Mouse (Mus musculus) neural tube, embryonic 12.5 days (tissue): Measurements from ENCODE around the gene Crygs. TPM values are rescaled to one million over a fixed set of nuclear protein-coding genes. Genes with fewer than 3 reads are reported as not detected.

ENCODE experiments used
- ATAC-seq: fragments of 200-750 bp; cut with Nextera tagmentation; 2 replicates; pipeline ENCODE4 v1.8.0; 2017; ENCODE audit warnings: low read depth, mild to moderate bottlenecking, moderate TSS enrichment, moderate library complexity; ENCODE audit not compliant: low FRiP score
- H3K27ac ChIP-seq: fragments of 300-500 bp; sonication (generic); 2 replicates; pipeline ENCODE4 v1.5.1; 2016
- H3K27me3 ChIP-seq: fragments of 300-500 bp; sonication (generic); replicated peaks from 2 replicates; pipeline ENCODE4 v1.6.1; 2016; ENCODE audit warnings: mild to moderate bottlenecking
- H3K36me3 ChIP-seq: fragments of 300-500 bp; sonication (generic); 2 replicates; pipeline ENCODE4 v1.6.1; 2016; ENCODE audit warnings: mild to moderate bottlenecking
- H3K4me1 ChIP-seq: fragments of 300-500 bp; sonication (generic); 2 replicates; pipeline ENCODE4 v1.6.1; 2016
- H3K4me2 ChIP-seq: fragments of 300-500 bp; sonication (generic); replicated peaks from 2 replicates; pipeline ENCODE4 v1.6.1; 2016; ENCODE audit warnings: mild to moderate bottlenecking
- H3K4me3 ChIP-seq: fragments of 300-500 bp; sonication (generic); 2 replicates; pipeline ENCODE4 v1.5.1; 2016
- H3K9ac ChIP-seq: fragments of 300-500 bp; sonication (generic); 2 replicates; pipeline ENCODE4 v1.6.1; 2016; ENCODE audit warnings: mild to moderate bottlenecking
- H3K9me3 ChIP-seq: fragments of 300-500 bp; sonication (generic); 2 replicates; pipeline ENCODE4 v1.6.1; 2016; ENCODE audit warnings: mild to moderate bottlenecking
- WGBS: fragments of 180-500 bp; shearing (Covaris S2); methylation state at CpG from one replicate; pipeline ENCODE4 v1.1.7; 2016; 5-methylcytosine and 5-hydroxymethylcytosine counted together
- polyA plus RNA-seq: library from polyadenylated mRNA; unstranded; fragments of >200 nt; fragmentation: Nextera tagmentation; extraction: Ambion mirVana; gene quantifications from 2 replicates; pipeline ENCODE4 v1.2.1, GENCODE M21; 2016

The Crygs gene
- polyA plus RNA-seq, 1 experiment from 2014 or later: not detected

DNA sequence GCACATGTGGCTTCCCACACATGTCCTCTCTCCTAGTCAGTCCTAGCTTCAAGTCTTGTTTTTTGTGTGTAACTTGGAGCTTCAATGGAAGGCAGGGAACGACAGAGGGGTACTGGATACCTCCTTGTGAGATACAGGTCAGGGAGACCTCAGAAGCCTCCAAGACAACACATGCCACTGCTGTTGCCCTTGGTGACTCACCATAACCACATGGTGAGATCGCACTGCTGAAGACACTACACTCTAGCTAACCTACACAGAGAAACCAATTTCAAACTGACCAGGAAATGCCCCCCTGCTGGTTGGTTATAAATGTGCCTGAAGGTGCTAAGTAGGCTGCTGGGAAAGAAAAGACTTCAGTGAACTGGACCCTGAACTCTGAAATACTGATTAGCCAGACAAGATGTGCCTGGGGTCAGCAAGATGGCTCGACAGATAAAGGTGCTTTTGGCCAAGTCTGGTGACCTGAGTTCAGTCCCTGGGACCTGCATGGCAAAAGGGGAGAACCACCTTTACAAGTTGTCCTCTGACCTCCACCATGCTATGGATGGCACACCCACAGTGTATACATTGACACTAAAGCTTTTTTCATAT, 21.7 kb upstream of the Crygs start:
- H3K27me3 ChIP-seq: no peaks in the 10 kb centered on the region
- no peak overlapping the region for H3K27ac ChIP-seq
- WGBS: 89% methylated on average over 3 of the region's 3 CpGs
- no peaks in the 10 kb centered on the region for H3K9me3 ChIP-seq
- H3K36me3 ChIP-seq: peaks cover 27% of the 10 kb centered on the region
- ATAC-seq: no peak
- H3K4me3 ChIP-seq: no peak overlapping the region
- H3K4me1 ChIP-seq: no peaks in the 10 kb centered on the region
- no peak overlapping the region for H3K9ac ChIP-seq
- no peak overlapping the region for H3K4me2 ChIP-seq

DNA sequence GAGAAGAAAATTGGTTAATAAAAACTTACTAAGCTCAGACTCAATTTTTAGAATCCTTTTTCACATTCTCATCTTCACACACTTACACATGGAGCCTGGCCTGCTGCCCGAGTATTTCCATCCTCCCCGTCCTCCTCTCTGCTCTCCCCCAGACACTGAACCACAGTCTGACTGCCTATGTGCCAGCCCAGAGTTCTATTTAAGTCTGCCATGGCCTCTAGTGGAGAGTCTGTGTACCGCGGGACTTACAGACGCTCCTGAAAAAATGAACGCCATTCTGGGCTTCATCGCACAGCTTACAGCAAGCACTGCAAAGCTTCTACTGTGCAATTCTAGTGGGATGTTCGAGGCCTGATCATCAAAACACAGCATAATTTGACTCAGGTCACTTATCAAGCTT, 9.4 kb upstream of the Crygs start:
- Histone ChIP-seq H3K9ac (no peak overlapping the region), H3K27ac (no peak overlapping the region), H3K36me3 (peaks cover 14% of the 10 kb centered on the region), H3K27me3 (no peaks in the 10 kb centered on the region), H3K4me3 (no peak overlapping the region), H3K9me3 (no peaks in the 10 kb centered on the region), H3K4me1 (no peaks in the 10 kb centered on the region), H3K4me2 (no peak overlapping the region)
- WGBS: 58% methylated on average over 8 of the region's 8 CpGs
- no peak for ATAC-seq

DNA sequence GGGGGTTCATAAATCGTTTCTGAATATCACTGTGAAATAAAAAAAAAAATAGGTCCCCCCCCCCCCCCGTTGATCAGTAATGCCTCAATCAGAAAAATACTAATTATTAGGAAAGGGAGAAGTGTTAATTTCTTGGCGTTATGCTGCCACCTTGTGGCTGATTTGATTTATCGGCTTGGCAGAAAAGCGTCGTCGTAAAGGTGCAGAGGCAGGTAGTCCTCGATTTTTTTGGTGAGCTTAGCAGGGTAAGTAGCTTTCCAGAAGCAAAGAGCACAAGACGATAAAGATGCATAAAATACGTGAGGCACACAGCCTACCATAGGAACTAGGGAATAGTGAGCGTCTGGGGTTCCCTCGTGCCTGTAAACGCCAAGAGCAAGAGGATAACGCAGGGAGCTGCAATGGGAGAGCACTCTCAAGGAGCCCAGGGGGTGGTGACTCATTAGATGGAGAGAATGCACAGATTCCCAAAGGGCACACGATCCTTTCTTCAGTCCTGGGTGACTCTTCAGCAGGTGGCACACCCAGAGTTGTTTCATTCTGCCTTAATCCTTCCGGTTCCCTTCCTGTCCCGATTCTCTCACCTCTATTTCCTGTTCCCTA, 3.8 kb downstream of the Crygs start:
- H3K4me2 ChIP-seq: peak overlapping the region; percentile 38; the same call in 1 of the 2 replicates
- H3K4me3 ChIP-seq: no peak overlapping the region
- ATAC-seq: no peak
- peaks cover 47% of the 10 kb centered on the region for H3K27me3 ChIP-seq
- no peaks in the 10 kb centered on the region for H3K36me3 ChIP-seq
- WGBS: 17% methylated on average over 17 of the region's 17 CpGs
- no peaks in the 10 kb centered on the region for H3K9me3 ChIP-seq
- H3K27ac ChIP-seq: no peak overlapping the region
- H3K4me1 ChIP-seq: no peaks in the 10 kb centered on the region
- H3K9ac ChIP-seq: no peak overlapping the region

DNA sequence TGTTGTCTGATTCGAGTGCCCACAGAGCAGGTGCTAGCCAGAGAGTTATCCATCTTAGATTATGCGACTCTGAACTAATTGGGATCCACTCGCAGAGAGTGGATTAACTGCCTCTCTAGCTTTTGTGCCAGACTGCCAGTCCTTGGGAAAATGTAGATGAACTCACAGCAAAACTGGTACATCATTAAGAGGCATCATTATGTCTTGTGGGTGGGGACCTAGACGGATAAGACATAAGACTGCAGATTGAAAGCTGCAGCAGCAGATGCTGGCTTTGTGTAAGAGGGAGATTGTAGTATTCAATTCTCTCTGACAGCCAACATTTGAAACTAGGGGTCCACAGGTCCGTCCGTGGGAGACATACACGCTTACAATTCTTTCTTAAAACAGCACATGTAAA, 8.6 kb downstream of the Crygs start:
- peaks cover 10% of the 10 kb centered on the region for H3K4me1 ChIP-seq
- H3K4me2 ChIP-seq: no peak overlapping the region
- H3K36me3 ChIP-seq: no peaks in the 10 kb centered on the region
- no peaks in the 10 kb centered on the region for H3K9me3 ChIP-seq
- no peak overlapping the region for H3K27ac ChIP-seq
- H3K9ac ChIP-seq: no peak overlapping the region
- no peak for ATAC-seq
- WGBS: 79% methylated on average over 7 of the region's 7 CpGs
- H3K4me3 ChIP-seq: no peak overlapping the region
- H3K27me3 ChIP-seq: peaks cover 64% of the 10 kb centered on the region

DNA sequence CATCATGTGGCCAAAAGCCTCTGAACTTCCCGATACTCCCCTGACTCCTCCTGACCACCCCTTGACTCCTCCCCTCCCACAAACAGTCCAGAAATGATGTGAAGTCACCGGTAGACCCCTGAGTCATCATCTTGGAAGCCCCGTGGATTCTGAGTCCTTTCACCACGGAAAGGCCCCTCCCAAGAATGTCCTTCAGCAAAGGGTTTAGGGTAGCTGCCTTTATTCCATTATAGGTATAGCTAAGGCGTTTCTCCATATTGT, 10.6 kb downstream of the Crygs start:
- H3K27me3 ChIP-seq: peaks cover 73% of the 10 kb centered on the region
- no peak overlapping the region for H3K4me3 ChIP-seq
- no peaks in the 10 kb centered on the region for H3K36me3 ChIP-seq
- no peak overlapping the region for H3K4me2 ChIP-seq
- peaks cover 10% of the 10 kb centered on the region for H3K4me1 ChIP-seq
- peak; percentile 31; the same call in 1 of the 2 replicates for ATAC-seq
- H3K27ac ChIP-seq: no peak overlapping the region
- H3K9me3 ChIP-seq: no peaks in the 10 kb centered on the region
- WGBS: 16% methylated on average over 5 of the region's 5 CpGs
- no peak overlapping the region for H3K9ac ChIP-seq

DNA sequence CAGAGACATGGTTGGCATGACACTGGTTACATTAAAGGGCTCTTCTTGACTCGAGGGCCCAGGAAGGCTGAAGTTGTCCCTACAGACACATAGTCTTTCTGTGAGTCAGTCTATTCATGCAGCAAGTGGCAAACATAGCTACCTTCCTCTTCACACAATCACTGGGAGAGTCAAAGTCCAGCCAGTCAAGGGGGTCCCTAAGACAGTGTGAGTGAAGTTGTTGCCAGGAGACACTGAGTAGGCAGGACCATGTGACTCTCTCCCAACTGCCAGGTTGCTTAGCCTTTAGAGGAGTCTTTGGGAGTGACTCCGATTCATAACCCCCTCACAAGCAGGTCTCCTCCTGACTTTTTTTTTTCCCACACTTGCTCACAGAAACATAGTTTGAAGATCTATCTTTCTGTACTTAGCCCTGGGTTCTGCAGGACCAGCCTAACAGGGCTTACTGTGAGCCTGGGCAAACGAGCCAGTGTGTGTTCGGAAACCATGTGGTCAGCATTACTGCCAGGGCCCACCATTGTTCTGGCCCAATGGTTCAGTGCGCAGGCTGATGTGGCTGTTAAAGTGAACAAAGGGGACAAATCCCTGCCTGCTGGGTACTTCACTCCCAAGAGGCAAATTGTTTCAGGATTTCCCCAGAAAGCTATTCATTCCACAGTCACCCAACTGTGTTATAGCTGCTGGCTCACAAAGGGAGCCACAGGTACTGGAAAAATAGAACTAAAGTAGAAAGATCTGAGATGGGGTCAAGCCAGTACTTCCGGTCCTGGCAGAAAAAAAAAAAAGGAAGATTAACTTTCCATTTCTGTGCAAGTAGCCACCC, 11.1 kb downstream of the Crygs start:
- Histone ChIP-seq H3K4me3 (no peak overlapping the region), H3K4me2 (no peak overlapping the region), H3K4me1 (peaks cover 10% of the 10 kb centered on the region), H3K9me3 (no peaks in the 10 kb centered on the region), H3K36me3 (no peaks in the 10 kb centered on the region), H3K9ac (no peak overlapping the region), H3K27me3 (peaks cover 73% of the 10 kb centered on the region), H3K27ac (no peak overlapping the region)
- ATAC-seq: peak; percentile 86
- WGBS: 18% methylated on average over 6 of the region's 6 CpGs

DNA sequence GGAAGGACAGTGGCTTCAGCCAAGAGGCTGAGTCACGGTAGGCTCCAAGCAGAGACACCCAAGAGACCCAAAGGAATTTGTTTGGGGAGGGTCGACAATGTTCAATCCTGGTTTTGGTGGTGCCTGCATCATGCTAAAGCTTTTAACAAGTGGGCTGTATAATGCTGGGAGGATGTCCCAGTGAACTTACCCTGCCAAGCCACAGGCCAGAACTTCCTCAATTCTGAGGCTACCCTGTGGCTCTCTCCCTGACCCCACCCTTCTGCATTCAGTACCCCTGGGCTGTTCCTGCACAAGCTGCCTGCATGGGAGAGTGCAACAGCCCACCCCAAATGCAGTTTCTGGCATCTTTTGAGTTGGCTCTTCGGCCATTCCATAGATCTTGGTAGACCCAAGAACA, 12.9 kb downstream of the Crygs start:
- no peak overlapping the region for H3K4me2 ChIP-seq
- H3K36me3 ChIP-seq: no peaks in the 10 kb centered on the region
- no peak for ATAC-seq
- no peak overlapping the region for H3K4me3 ChIP-seq
- H3K9ac ChIP-seq: no peak overlapping the region
- peaks cover 10% of the 10 kb centered on the region for H3K4me1 ChIP-seq
- H3K27me3 ChIP-seq: peaks cover 73% of the 10 kb centered on the region
- 91% methylated on average over 3 of the region's 3 CpGs for WGBS
- H3K9me3 ChIP-seq: no peaks in the 10 kb centered on the region
- H3K27ac ChIP-seq: no peak overlapping the region

DNA sequence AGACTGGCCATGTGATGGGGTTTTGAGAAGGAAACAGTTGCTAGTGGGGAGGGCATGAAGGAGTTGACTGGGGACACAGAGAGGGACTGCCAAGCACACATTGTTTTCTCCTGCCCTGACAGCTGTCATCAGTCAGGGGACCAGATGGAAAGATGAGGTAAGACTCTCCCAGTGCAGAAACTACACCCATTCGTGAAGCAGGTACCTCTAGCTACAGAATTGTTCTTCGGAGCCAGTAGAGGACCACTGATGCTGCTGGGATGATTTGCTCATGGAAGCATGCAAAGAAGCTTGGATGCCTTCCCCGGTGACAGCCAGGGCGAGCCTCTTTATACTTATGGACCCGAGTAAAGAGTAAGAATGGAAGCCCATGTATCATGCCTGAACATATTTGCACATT, 13.9 kb downstream of the Crygs start:
- Histone ChIP-seq H3K4me3 (no peak overlapping the region), H3K27me3 (peaks cover 69% of the 10 kb centered on the region), H3K9ac (no peak overlapping the region), H3K27ac (no peak overlapping the region), H3K4me2 (no peak overlapping the region), H3K36me3 (no peaks in the 10 kb centered on the region), H3K4me1 (peaks cover 10% of the 10 kb centered on the region), H3K9me3 (no peaks in the 10 kb centered on the region)
- no peak for ATAC-seq
- 79% methylated on average over 5 of the region's 5 CpGs for whole genome bisulfite sequencing

DNA sequence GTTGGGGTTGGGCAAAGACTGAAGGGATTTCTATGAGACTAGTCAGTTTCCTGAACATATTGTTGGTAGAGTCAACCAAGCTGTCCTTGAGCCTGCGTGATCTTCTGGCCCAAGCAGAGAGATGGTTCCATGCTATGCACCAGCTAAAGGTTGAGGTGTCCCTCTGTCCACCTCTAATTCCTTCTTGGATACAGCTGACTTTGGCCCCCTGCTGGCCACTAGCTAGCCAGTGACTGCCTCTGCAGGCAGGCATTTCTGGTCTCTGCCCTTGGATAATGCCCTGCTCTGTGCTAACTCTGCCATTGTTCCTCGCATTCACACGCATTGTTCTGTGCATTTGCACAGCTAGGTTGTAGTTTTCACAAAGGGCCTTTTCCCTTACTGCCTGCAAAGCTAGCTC, 15.9 kb downstream of the Crygs start:
- H3K4me2 ChIP-seq: no peak overlapping the region
- H3K9ac ChIP-seq: no peak overlapping the region
- H3K27me3 ChIP-seq: peaks cover 72% of the 10 kb centered on the region
- no peak overlapping the region for H3K27ac ChIP-seq
- H3K4me3 ChIP-seq: no peak overlapping the region
- no peak for ATAC-seq
- H3K9me3 ChIP-seq: no peaks in the 10 kb centered on the region
- no peaks in the 10 kb centered on the region for H3K36me3 ChIP-seq
- peaks cover 7% of the 10 kb centered on the region for H3K4me1 ChIP-seq
- 62% methylated on average over 3 of the region's 3 CpGs for WGBS

DNA sequence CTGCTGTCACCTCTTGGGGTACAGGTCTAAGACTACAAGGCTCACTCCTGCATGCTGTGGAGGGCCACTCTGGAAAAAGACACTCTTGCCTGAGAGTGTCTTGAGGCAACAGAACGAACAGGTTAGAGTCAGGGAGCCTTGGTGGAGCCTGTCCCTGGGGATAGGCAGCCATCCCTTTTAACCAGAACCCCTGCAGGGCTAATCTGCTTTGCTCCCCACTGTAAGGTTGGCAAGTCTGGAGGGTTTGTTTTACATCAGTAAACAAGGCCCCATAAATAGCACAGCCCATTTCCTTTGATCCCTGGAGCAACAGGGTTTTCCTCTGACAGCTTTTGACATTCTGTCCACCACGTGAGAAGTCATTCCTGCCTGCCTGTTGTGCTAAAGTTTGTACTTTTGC, 20.1 kb downstream of the Crygs start:
- no peak overlapping the region for H3K4me3 ChIP-seq
- no peak overlapping the region for H3K4me2 ChIP-seq
- H3K27me3 ChIP-seq: peaks cover 49% of the 10 kb centered on the region
- H3K27ac ChIP-seq: no peak overlapping the region
- H3K4me1 ChIP-seq: no peaks in the 10 kb centered on the region
- no peak overlapping the region for H3K9ac ChIP-seq
- no peaks in the 10 kb centered on the region for H3K9me3 ChIP-seq
- no peaks in the 10 kb centered on the region for H3K36me3 ChIP-seq
- 7% methylated on average over 2 of the region's 2 CpGs for WGBS
- ATAC-seq: no peak

DNA sequence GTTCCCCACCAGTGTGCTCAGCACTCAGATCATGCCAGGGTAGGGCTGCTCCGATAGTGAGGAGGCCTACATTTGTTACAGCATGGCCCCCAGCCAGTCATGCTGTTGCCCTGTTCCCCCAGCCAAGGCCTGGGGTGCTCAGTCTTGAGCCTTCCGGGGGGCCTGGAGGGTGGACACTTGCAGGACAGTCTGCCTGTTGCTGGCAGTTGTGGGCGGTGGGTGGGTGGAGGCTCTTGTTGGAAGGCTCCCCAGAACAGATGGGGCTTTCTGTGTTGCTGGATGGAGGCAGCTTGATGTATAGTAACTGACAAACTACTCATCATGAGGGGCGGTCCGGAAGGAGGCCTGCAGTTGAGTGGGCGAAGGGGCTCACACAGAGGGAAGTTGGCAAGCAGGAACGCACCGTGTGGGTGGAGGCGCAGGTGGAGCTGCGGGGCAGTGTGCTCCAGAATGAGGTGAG, 21.4 kb downstream of the Crygs start:
- Histone ChIP-seq H3K27me3 (peaks cover 37% of the 10 kb centered on the region), H3K9ac (no peak overlapping the region), H3K4me3 (no peak overlapping the region), H3K4me2 (no peak overlapping the region), H3K4me1 (no peaks in the 10 kb centered on the region), H3K9me3 (no peaks in the 10 kb centered on the region), H3K27ac (no peak overlapping the region), H3K36me3 (no peaks in the 10 kb centered on the region)
- ATAC-seq: no peak
- WGBS: 55% methylated on average over 10 of the region's 10 CpGs

DNA sequence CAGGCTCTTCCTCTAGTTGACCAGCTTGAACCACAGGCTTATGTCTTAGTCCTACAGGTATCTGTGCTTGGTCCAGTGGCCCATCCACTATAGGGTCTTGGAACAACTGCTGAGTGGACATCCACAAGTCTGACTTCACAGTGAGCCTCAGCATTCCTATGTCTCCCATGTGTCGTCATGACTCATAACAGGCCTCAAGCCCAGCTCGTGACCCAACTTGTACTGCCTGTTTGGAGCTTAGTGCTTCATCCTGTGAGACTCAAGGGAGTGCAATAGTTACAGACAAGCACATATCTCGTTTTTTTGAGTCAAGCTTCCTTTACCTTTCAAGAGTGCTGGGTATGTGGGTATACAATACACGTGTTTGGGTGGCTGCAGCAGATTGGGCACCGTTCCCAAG, 28.7 kb downstream of the Crygs start:
- Histone ChIP-seq H3K36me3 (no peaks in the 10 kb centered on the region), H3K4me1 (no peaks in the 10 kb centered on the region), H3K9ac (no peak overlapping the region), H3K9me3 (no peaks in the 10 kb centered on the region), H3K4me3 (no peak overlapping the region), H3K27me3 (no peaks in the 10 kb centered on the region), H3K4me2 (no peak overlapping the region), H3K27ac (no peak overlapping the region)
- 81% methylated on average over 5 of the region's 5 CpGs for WGBS
- ATAC-seq: no peak
